Mouse (Mus musculus): ENCODE data around the gene Cnmd. TPM values are rescaled to one million over a fixed set of nuclear protein-coding genes. Genes with fewer than 3 reads are reported as not detected.

Cnmd gene
- polyA plus RNA-seq, 1 experiment from 2014 or later, result 39.4 TPM

DNA sequence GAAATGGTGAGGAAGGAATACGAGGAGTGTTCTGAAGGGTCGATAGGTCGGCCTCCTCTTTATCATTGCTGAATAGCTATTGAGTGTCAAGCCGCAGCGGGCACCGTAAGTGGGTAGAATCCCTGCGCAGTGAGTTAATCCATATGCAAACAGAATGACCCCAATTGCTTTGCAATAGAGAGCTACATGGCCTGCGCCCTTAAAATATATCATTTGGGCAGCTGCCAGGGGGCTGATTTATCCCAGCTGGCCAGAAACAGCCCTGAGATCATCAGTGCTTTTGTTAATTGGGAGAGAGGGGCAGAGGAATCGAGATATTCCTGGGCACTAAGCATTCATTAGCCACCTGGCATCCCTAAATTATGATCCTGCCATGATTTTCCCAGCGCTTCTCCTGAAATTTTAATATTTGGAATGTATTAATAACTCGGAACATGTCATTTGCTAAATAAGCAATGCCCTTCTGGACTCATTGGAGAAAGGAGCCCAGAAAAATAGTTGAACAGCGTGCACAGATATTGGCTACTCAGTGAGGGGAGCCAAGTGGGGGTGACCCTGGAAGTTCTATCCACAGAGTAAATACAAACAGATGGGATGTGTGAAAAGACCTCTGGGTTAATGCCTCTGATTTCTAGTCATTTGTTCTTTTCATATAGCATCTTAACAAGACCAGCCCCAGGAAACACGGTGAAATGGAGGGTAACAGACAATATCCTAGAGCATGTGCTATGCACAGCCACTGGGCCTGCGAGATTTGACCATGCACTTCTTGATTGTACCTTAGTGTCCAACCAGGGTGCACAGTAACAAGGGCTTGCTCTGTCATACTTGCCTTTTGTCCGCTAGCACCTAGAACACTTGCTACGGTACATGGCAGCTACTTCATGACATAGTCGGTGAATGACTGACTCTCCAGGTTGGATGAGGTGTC, 11.4 kb upstream of the Cnmd start:
- no peak for ATAC-seq (ENCODE audit: insufficient number of reproducible peaks, insufficient read depth, low FRiP score, low TSS enrichment)
- no peak overlapping the region for H3K4me3 ChIP-seq
- H3K4me1 ChIP-seq, result peaks cover 16% of the 10 kb centered on the region
- 68% methylated on average over 17 of the region's 17 CpGs for WGBS
- H3K36me3 ChIP-seq, result no peaks in the 10 kb centered on the region
- H3K27me3 ChIP-seq, result no peaks in the 10 kb centered on the region
- no peak overlapping the region for H3K9ac ChIP-seq
- no peaks in the 10 kb centered on the region for H3K9me3 ChIP-seq
- H3K4me2 ChIP-seq (replicated peaks), result no peak overlapping the region
- H3K27ac ChIP-seq, result no peak overlapping the region

DNA sequence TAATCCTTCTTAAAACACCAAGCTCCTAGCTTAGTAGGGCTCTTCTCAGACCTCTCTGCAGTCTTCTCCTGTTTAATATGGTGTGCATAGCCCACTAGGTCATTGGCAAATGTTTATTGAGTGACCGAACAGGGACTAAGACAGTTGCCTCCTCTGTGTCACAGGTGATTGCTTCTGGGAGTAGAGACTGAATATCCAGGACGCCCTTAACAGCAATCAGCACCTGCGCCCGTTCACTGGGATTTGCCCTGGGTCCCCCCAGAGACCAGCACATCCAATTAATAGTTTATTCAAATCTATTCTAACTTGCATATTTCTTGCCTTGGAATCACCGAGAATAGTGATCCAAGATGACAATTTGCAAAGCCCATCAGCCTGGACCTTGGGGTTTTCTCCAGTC, 10.6 kb upstream of the Cnmd start:
- Histone ChIP-seq H3K27me3 (no peaks in the 10 kb centered on the region), H3K9ac (no peak overlapping the region), H3K4me3 (no peak overlapping the region), H3K36me3 (no peaks in the 10 kb centered on the region), H3K9me3 (no peaks in the 10 kb centered on the region), H3K4me2 (replicated peaks) (no peak overlapping the region), H3K4me1 (peaks cover 16% of the 10 kb centered on the region), H3K27ac (no peak overlapping the region)
- 86% methylated on average over 5 of the region's 5 CpGs for WGBS
- no peak for ATAC-seq (ENCODE audit: insufficient number of reproducible peaks, insufficient read depth, low FRiP score, low TSS enrichment)

DNA sequence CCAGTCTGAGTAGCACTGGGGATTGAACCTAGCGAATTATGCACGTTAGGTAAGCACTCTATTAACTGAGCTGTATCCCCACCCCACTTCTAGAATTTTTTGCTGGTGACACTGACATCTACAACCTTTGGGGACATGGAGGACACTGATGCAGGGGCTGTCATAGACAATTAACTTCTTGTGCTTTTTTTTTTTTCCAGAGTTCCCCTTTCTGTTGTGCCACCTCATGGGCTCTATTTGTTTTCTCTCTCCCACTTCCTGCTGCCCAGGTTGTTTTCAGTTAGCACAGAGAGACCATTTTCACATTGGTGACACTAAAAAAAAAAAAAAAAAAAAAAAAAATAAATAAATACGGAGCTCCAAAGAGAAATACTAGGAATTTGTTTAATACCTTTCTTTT, 9.0 kb upstream of the Cnmd start:
- H3K4me3 ChIP-seq, result no peak overlapping the region
- no peak for ATAC-seq (ENCODE audit: insufficient number of reproducible peaks, insufficient read depth, low FRiP score, low TSS enrichment)
- H3K36me3 ChIP-seq, result no peaks in the 10 kb centered on the region
- no peak overlapping the region for H3K9ac ChIP-seq
- H3K9me3 ChIP-seq, result no peaks in the 10 kb centered on the region
- no peak overlapping the region for H3K27ac ChIP-seq
- WGBS, result 85% methylated on average over 3 of the region's 3 CpGs
- no peak overlapping the region for H3K4me2 ChIP-seq (replicated peaks)
- no peaks in the 10 kb centered on the region for H3K27me3 ChIP-seq
- H3K4me1 ChIP-seq, result peaks cover 8% of the 10 kb centered on the region

DNA sequence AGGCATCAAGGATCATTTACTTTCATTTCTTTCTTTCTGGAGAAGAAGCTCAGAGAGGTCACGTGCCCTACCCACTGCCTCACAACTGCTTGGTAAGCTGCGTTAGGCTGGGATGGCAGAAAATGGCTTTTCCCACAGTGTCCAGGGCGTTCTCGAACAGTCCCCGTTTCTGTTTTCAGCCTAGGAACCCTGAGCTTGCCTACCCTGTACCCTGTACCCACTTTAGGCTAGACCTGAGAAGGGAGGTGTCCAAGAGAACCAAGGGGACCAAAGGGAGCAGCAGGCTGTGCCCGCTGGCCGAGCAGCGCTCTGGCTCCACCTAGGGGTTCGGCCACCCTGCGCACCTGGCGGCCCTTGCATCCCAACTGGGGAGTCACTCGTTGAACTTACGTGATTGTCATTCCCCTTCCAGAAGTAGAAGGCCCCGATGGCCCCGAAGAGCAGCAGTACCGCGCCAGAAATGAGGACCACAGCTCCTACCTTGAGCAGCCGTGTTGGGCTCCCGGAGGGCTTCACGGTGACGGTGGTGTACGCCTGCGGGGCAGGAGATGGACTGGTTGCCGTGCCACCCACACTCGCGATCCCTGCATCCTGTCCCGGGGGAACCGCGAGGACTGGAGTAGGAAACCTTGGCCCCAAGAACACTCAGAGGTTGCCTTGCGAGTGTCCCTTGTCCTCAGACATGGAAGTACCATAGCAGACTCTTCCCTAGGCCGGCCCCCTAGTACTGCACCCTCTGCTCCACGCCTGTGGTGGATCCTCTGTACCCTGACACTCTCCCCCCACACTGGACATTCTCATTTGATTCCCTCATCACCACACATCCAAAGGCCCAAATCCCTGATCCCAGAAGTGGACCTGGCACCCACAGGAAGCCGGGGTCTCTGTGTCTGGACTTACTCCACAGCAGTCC, 709 bp downstream of the Cnmd start:
- no peak overlapping the region for H3K27ac ChIP-seq
- peak overlapping the region; percentile 16; the same call in 1 of the 2 replicates for H3K9ac ChIP-seq

DNA sequence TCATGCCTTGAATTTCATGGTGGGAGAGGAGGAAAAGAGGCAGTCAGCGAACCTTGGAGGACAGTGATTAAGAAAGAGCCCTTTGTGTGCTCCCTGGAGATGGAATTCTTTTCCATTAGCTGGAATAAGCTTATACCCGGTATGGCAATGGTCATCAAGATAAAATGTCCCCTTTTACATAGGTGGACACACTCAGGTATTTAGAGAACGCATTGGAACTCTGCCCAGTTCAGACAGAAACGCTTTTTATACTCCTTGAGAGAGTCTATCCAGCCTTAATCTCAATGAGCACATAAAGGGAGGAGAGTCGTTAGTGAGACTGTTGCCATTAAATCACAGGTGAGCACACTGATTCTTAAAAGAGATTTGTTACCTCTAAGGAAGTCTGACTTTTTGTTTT, 1.5 kb downstream of the Cnmd start:
- H3K9ac ChIP-seq, result no peak overlapping the region
- no peak overlapping the region for H3K4me3 ChIP-seq
- 0 out of 2 replicates have a peak, but pooled peaks cover 8% of the 10 kb centered on the region for H3K4me1 ChIP-seq
- H3K9me3 ChIP-seq, result no peaks in the 10 kb centered on the region
- ATAC-seq (ENCODE audit: insufficient number of reproducible peaks, insufficient read depth, low FRiP score, low TSS enrichment), result no peak
- H3K4me2 ChIP-seq (replicated peaks), result peak overlapping the region; percentile 54; the same call in 1 of the 2 replicates
- no peaks in the 10 kb centered on the region for H3K36me3 ChIP-seq
- WGBS, result 42% methylated on average over 5 of the region's 5 CpGs
- peaks cover 5% of the 10 kb centered on the region; the same call in 1 of the 2 replicates for H3K27me3 ChIP-seq
- H3K27ac ChIP-seq, result no peak overlapping the region

More for the DNA sequence above, 709 bp downstream of the Cnmd start:
- no peaks in the 10 kb centered on the region for H3K36me3 ChIP-seq
- H3K27me3 ChIP-seq, result peaks cover 5% of the 10 kb centered on the region; the same call in 1 of the 2 replicates
- no peaks in the 10 kb centered on the region for H3K9me3 ChIP-seq
- 0 out of 2 replicates have a peak, but pooled peaks cover 8% of the 10 kb centered on the region for H3K4me1 ChIP-seq
- H3K4me2 ChIP-seq (replicated peaks), result peak overlapping the region; percentile 54
- H3K4me3 ChIP-seq, result peak overlapping the region; percentile 27
- WGBS, result 14% methylated on average over 33 of the region's 33 CpGs
- peak; percentile 48; the same call in 1 of the 2 replicates for ATAC-seq (ENCODE audit: insufficient number of reproducible peaks, insufficient read depth, low FRiP score, low TSS enrichment)

DNA sequence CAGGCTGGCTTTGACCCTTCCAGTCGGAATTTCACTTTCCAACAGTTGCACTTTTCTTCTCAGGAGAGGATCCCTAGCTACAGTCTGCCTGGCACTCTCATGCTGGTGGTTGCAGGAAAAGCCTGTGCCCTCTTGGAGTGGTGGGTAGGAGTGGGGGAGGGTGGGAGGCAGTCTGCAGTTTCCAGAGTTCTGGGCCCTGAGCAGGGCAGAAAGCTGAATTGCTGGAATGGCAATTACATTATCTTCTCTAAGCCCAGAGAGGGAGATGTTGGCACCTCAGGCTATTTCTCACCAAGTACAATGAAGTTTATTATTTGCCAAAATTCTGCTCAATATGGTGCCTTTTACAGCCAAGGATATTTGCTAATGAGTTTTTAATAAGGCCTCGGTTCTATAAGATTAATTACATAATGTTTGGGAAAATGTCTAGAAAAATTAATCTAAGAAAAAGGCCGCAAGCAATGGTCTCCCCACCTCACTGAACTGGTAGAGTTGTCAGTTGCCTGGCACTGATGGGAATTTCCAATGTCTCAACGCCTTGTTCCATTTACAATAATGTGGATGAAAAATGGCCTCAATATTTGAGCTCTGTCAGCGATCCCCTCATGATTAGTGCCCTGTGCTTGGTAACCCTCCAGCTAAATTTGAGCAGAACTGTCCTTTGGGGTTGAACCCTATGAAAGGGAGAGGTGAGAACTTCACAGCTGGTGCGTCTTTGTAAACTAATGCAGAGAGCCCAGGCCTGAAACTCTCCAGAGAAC, 3.0 kb downstream of the Cnmd start:
- Histone ChIP-seq H3K36me3 (no peaks in the 10 kb centered on the region), H3K27ac (peak overlapping the region; percentile 69), H3K9me3 (no peaks in the 10 kb centered on the region), H3K4me3 (no peak overlapping the region), H3K27me3 (peaks cover 5% of the 10 kb centered on the region; the same call in 1 of the 2 replicates), H3K9ac (no peak overlapping the region), H3K4me1 (0 out of 2 replicates have a peak, but pooled peaks cover 8% of the 10 kb centered on the region), H3K4me2 (replicated peaks) (no peak overlapping the region)
- 73% methylated on average over 6 of the region's 6 CpGs for WGBS
- no peak for ATAC-seq (ENCODE audit: insufficient number of reproducible peaks, insufficient read depth, low FRiP score, low TSS enrichment)

DNA sequence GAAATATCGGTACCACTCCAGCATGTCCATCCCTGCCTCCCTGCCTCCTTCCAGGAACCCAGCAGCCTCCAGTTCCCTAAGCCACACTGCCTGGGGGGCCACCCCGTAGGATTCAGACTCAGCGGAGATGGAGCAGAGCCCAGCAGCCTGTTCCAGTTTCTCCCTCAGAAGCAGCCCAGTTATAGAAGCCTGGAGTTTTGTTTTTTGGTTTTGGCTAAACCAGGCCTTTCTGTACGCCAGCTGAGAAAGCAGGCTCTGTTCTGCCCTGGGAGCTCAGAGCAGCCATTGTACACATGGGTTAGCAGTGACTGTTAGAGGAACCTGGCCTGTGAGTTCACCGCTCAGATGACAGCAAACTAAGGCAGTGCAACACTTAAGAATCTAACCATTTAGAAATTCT, 3.7 kb downstream of the Cnmd start:
- H3K27me3 ChIP-seq, result peaks cover 5% of the 10 kb centered on the region; the same call in 1 of the 2 replicates
- no peaks in the 10 kb centered on the region for H3K36me3 ChIP-seq
- H3K27ac ChIP-seq, result peak overlapping the region; percentile 69
- no peak for ATAC-seq (ENCODE audit: insufficient number of reproducible peaks, insufficient read depth, low FRiP score, low TSS enrichment)
- H3K4me3 ChIP-seq, result no peak overlapping the region
- H3K4me2 ChIP-seq (replicated peaks), result no peak overlapping the region
- 0 out of 2 replicates have a peak, but pooled peaks cover 8% of the 10 kb centered on the region for H3K4me1 ChIP-seq
- no peak overlapping the region for H3K9ac ChIP-seq
- WGBS, result 47% methylated on average over 5 of the region's 5 CpGs
- H3K9me3 ChIP-seq, result no peaks in the 10 kb centered on the region

DNA sequence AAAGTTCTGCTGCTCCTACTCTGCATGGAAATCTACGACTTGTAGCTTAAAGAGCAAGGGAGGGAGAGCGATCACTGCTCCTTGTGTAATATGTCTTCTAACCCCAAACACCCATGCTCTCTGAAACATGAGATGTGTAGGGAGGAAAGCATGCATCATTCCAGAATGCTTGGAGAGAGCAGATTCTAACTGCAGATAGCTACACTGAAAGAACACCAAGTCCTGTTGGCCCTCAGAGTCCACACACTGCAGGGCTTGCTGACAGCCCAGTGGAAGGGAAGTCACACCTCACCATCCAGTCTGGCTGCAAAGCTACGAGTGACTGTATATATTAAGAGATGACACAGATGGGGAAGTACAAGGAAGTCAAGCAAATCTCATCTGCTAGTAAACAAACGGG, 9.3 kb downstream of the Cnmd start:
- no peak overlapping the region for H3K9ac ChIP-seq
- WGBS, result 77% methylated on average over 4 of the region's 4 CpGs
- H3K36me3 ChIP-seq, result no peaks in the 10 kb centered on the region
- no peak overlapping the region for H3K4me3 ChIP-seq
- no peaks in the 10 kb centered on the region for H3K9me3 ChIP-seq
- no peaks in the 10 kb centered on the region for H3K27me3 ChIP-seq
- no peak for ATAC-seq (ENCODE audit: insufficient number of reproducible peaks, insufficient read depth, low FRiP score, low TSS enrichment)
- no peak overlapping the region for H3K27ac ChIP-seq
- no peak overlapping the region for H3K4me2 ChIP-seq (replicated peaks)
- H3K4me1 ChIP-seq, result no peaks in the 10 kb centered on the region

DNA sequence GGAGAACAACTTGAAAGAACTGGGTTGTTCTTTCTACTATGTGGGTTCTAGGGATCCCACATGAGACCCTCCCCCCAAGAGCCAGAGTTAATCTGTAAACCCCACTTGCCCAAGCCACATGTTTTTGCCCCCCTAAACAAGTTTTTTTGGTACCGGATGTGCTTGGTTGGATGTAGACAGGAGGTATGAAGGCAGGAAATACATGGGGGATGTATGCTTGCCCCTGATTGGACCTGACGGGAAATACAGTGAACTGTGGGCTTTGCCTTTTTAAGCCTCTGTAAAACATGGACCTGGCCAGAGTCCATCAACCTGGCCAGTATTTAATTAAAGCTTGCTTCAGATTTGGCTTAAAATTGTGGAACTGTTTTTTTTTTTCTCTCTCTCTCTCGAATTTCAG, 12.3 kb downstream of the Cnmd start:
- H3K4me3 ChIP-seq, result no peak overlapping the region
- no peaks in the 10 kb centered on the region for H3K9me3 ChIP-seq
- 70% methylated on average over 3 of the region's 3 CpGs for WGBS
- no peak overlapping the region for H3K9ac ChIP-seq
- no peak for ATAC-seq (ENCODE audit: insufficient number of reproducible peaks, insufficient read depth, low FRiP score, low TSS enrichment)
- no peaks in the 10 kb centered on the region for H3K4me1 ChIP-seq
- no peak overlapping the region for H3K27ac ChIP-seq
- no peak overlapping the region for H3K4me2 ChIP-seq (replicated peaks)
- H3K27me3 ChIP-seq, result no peaks in the 10 kb centered on the region
- H3K36me3 ChIP-seq, result no peaks in the 10 kb centered on the region

DNA sequence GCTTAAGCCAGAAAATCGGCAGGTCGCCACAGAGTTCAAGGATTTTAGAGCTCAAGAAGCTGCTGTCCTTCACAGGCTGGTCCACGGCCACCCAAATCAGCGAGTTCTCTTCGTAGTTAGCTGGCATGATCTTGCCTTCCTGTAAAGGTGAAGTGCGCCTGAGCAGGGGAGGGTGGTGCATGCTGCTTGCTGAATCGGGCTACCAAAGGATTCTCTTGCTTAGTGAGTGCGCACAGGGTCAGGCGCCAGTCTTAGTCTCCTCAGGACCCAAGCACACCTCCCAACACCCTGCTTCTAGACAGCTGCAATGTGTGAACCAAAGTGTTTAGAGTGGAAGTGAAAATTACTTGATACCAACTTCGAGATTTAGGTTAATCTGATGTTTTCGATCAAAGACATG, 16.6 kb downstream of the Cnmd start:
- no peak for ATAC-seq (ENCODE audit: insufficient number of reproducible peaks, insufficient read depth, low FRiP score, low TSS enrichment)
- H3K36me3 ChIP-seq, result no peaks in the 10 kb centered on the region
- no peak overlapping the region for H3K9ac ChIP-seq
- H3K4me1 ChIP-seq, result no peaks in the 10 kb centered on the region
- H3K4me2 ChIP-seq (replicated peaks), result no peak overlapping the region
- no peak overlapping the region for H3K4me3 ChIP-seq
- H3K27ac ChIP-seq, result no peak overlapping the region
- WGBS, result 27% methylated on average over 11 of the region's 11 CpGs
- no peaks in the 10 kb centered on the region for H3K9me3 ChIP-seq
- H3K27me3 ChIP-seq, result no peaks in the 10 kb centered on the region

DNA sequence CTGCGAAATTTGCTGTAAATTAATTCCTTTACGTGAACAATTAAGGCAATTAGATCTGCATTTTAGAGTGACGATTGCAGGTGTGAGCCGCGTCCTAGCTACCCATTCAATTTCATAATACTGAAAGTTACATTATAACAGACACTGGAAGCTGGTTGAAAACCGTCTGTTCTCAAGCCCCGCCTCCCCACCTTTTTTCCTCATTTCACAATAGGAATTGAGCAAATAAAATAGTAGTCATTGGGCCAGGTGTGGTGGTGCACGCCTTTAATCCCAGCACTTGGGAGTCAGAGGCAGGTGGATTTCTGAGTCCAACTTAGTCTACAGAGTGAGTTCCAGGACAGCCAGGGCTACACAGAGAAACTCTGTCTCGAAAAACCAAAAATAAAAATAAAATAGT, 19.9 kb downstream of the Cnmd start:
- 80% methylated on average over 9 of the region's 9 CpGs for WGBS
- H3K4me2 ChIP-seq (replicated peaks), result no peak overlapping the region
- H3K4me3 ChIP-seq, result no peak overlapping the region
- H3K4me1 ChIP-seq, result no peaks in the 10 kb centered on the region
- no peak overlapping the region for H3K27ac ChIP-seq
- no peak overlapping the region for H3K9ac ChIP-seq
- no peaks in the 10 kb centered on the region for H3K36me3 ChIP-seq
- no peaks in the 10 kb centered on the region for H3K9me3 ChIP-seq
- no peaks in the 10 kb centered on the region for H3K27me3 ChIP-seq
- no peak for ATAC-seq (ENCODE audit: insufficient number of reproducible peaks, insufficient read depth, low FRiP score, low TSS enrichment)

Data from embryonic facial prominence, embryonic 12.5 days (tissue).